Mouse (Mus musculus): ENCODE results near the gene Trim65. TPM values are rescaled to one million over a fixed set of nuclear protein-coding genes. Genes with fewer than 3 reads are reported as not detected.

Trim65 gene
- polyA plus RNA-seq, 1 experiment from 2014 or later = 1.5 TPM

Other genes with a start within 250 kb of the Trim65 start
- gene Smim5, start 231.2 kb downstream of the Trim65 start, polyA plus RNA-seq (2015; fragmentation: Nextera tagmentation; extraction: Ambion mirVana) = 29.5 and 30.1 TPM in 2 replicates
- gene Smim6, start 219.1 kb downstream of the Trim65 start, polyA plus RNA-seq (2015; fragmentation: Nextera tagmentation; extraction: Ambion mirVana) = 2.7 and 3.1 TPM in 2 replicates
- gene Sap30bp, start 197.8 kb downstream of the Trim65 start, polyA plus RNA-seq (2015; fragmentation: Nextera tagmentation; extraction: Ambion mirVana) = 13.6 and 16.2 TPM in 2 replicates
- 7.9 and 8.9 TPM in 2 replicates for gene Recql5, start 197.7 kb downstream of the Trim65 start, polyA plus RNA-seq (2015; fragmentation: Nextera tagmentation; extraction: Ambion mirVana)
- gene Itgb4, start 156.4 kb downstream of the Trim65 start, polyA plus RNA-seq (2015; fragmentation: Nextera tagmentation; extraction: Ambion mirVana) = 0.14 and 0.40 TPM in 2 replicates
- 180 and 192 TPM in 2 replicates for gene Galk1, start 118.4 kb downstream of the Trim65 start, polyA plus RNA-seq (2015; fragmentation: Nextera tagmentation; extraction: Ambion mirVana)
- gene H3f3b, start 103.2 kb downstream of the Trim65 start, polyA plus RNA-seq (2015; fragmentation: Nextera tagmentation; extraction: Ambion mirVana) = 527 and 601 TPM in 2 replicates
- 8.8 and 10.8 TPM in 2 replicates for gene Unk, start 100.8 kb downstream of the Trim65 start, polyA plus RNA-seq (2015; fragmentation: Nextera tagmentation; extraction: Ambion mirVana)
- 17.8 and 20.4 TPM in 2 replicates for gene Unc13d, start 53.2 kb downstream of the Trim65 start, polyA plus RNA-seq (2015; fragmentation: Nextera tagmentation; extraction: Ambion mirVana)
- gene Wbp2, start 44.1 kb downstream of the Trim65 start, polyA plus RNA-seq (2015; fragmentation: Nextera tagmentation; extraction: Ambion mirVana) = 85.2 and 110 TPM in 2 replicates
- gene Trim47, start 3.9 kb downstream of the Trim65 start, polyA plus RNA-seq (2015; fragmentation: Nextera tagmentation; extraction: Ambion mirVana) = 5.1 and 6.2 TPM in 2 replicates
- gene Mrpl38, start 7.7 kb upstream of the Trim65 start, polyA plus RNA-seq (2015; fragmentation: Nextera tagmentation; extraction: Ambion mirVana) = 44.4 and 44.7 TPM in 2 replicates
- 5.7 and 6.6 TPM in 2 replicates for gene Fbf1, start 37.0 kb upstream of the Trim65 start, polyA plus RNA-seq (2015; fragmentation: Nextera tagmentation; extraction: Ambion mirVana)
- gene Ten1, start 67.7 kb upstream of the Trim65 start, polyA plus RNA-seq (2015; fragmentation: Nextera tagmentation; extraction: Ambion mirVana) = 23.1 and 24.9 TPM in 2 replicates
- 54.7 and 73.7 TPM in 2 replicates for gene Acox1, start 67.9 kb upstream of the Trim65 start, polyA plus RNA-seq (2015; fragmentation: Nextera tagmentation; extraction: Ambion mirVana)
- gene Evpl, start 106.9 kb upstream of the Trim65 start, polyA plus RNA-seq (2015; fragmentation: Nextera tagmentation; extraction: Ambion mirVana) = 0.05 and 0.08 TPM in 2 replicates
- gene Srp68, start 143.1 kb upstream of the Trim65 start, polyA plus RNA-seq (2015; fragmentation: Nextera tagmentation; extraction: Ambion mirVana) = 33.4 and 34.2 TPM in 2 replicates
- 0.07 TPM in 1 of 2 replicates, not detected in the other for gene Galr2, start 149.8 kb upstream of the Trim65 start, polyA plus RNA-seq (2015; fragmentation: Nextera tagmentation; extraction: Ambion mirVana)
- 19.5 and 20.4 TPM in 2 replicates for gene Exoc7, start 176.1 kb upstream of the Trim65 start, polyA plus RNA-seq (2015; fragmentation: Nextera tagmentation; extraction: Ambion mirVana)
- gene Foxj1, start 204.3 kb upstream of the Trim65 start, polyA plus RNA-seq (2015; fragmentation: Nextera tagmentation; extraction: Ambion mirVana) = 0.62 and 0.71 TPM in 2 replicates

All from liver, embryonic 16.5 days (tissue).